ENCODE assay signal across 12 mouse cellular contexts in genomic region chr17:49867321-49868137, GRCm38 (mm10).
DNase-seq lines count a peak whose midpoint lies in the region; ATAC-seq and TF ChIP-seq lines count a peak whose summit lies in the region.
"Had no signal": no experiment of that assay in that cellular context is flagged by ENCODE, and none has a peak within 500 bp of the region (broad histone marks: within the 10 kb centered on the region; RNA-seq: fewer than 3 reads in every experiment).

No protein-coding gene starts in this region.

- no peak for TF ChIP-seq POLR2A in olfactory bulb, adult 2 months (IDR thresholded peaks at IDR 0.05; ENCODE audit: insufficient read depth, low read depth, low read length)

- no peak for DNase-seq in heart, adult 8-10 months (ENCODE audit: low spot score)
- peak; percentile 54 to 62 for DNase-seq in right cerebral cortex, postnatal 10 days (ENCODE audit: low spot score in 2 of 2)
- no peak for DNase-seq in right cerebral cortex, postnatal 14 days
- peak; percentile 31 for DNase-seq in hindbrain, embryonic 14.5 days (ENCODE audit: low spot score)
- no peak for DNase-seq in right cerebral cortex, postnatal 4 days
- DNase-seq in embryo, embryonic 9.5 days (ENCODE audit: extremely low spot score): no peak
- DNase-seq: adrenal gland, adult 8-10 months; kidney, postnatal 25 days; thymus, postnatal 36 days had no signal

- 9% methylated on average over 13 of the region's 13 CpGs for WGBS in heart, embryonic 12.5 days
- 23% methylated on average over 13 of the region's 13 CpGs for WGBS in hindbrain, embryonic 14.5 days
- WGBS in olfactory bulb, adult 2 months: 23% methylated on average over 13 of the region's 13 CpGs

- TF ChIP-seq CTCF in olfactory bulb, adult 2 months (IDR thresholded peaks at IDR 0.05; ENCODE audit: insufficient read depth, low read depth, low read length): no peak

- H3K27ac ChIP-seq in heart, embryonic 12.5 days (ENCODE audit: poor library complexity, severe bottlenecking): no peak overlapping the region
- no peak overlapping the region for H3K27ac ChIP-seq in hindbrain, embryonic 14.5 days
- H3K27ac ChIP-seq in olfactory bulb, adult 2 months (ENCODE audit: insufficient read depth, low read depth, low read length): peak overlapping the region; percentile 67; the same call in 1 of the 2 replicates
- H3K27ac ChIP-seq: limb, embryonic 12.5 days had no signal

- H3K4me2 ChIP-seq in heart, embryonic 12.5 days: peak overlapping the region; percentile 23; the same call in 1 of the 2 replicates
- H3K4me2 ChIP-seq in hindbrain, embryonic 14.5 days (replicated peaks): no peak overlapping the region
- H3K4me2 ChIP-seq: limb, embryonic 12.5 days had no signal

- H3K36me3 ChIP-seq in heart, embryonic 12.5 days: no peaks in the 10 kb centered on the region
- no peaks in the 10 kb centered on the region for H3K36me3 ChIP-seq in hindbrain, embryonic 14.5 days (replicated peaks; ENCODE audit: control insufficient read depth, insufficient read depth)
- H3K36me3 ChIP-seq: limb, embryonic 12.5 days had no signal

- no peak overlapping the region for H3K9ac ChIP-seq in heart, embryonic 12.5 days
- no peak overlapping the region for H3K9ac ChIP-seq in hindbrain, embryonic 14.5 days
- H3K9ac ChIP-seq: limb, embryonic 12.5 days had no signal

- H3K9me3 ChIP-seq in heart, embryonic 12.5 days (replicated peaks): peaks cover 6% of the 10 kb centered on the region; the same call in 1 of the 2 replicates
- no peaks in the 10 kb centered on the region for H3K9me3 ChIP-seq in hindbrain, embryonic 14.5 days (ENCODE audit: control insufficient read depth, low read length)
- H3K9me3 ChIP-seq: limb, embryonic 12.5 days had no signal

- no peak overlapping the region for H3K4me3 ChIP-seq in heart, embryonic 12.5 days
- no peak overlapping the region for H3K4me3 ChIP-seq in hindbrain, embryonic 14.5 days (replicated peaks; ENCODE audit: low read length)
- H3K4me3 ChIP-seq in olfactory bulb, adult 2 months (ENCODE audit: insufficient read depth, low read depth, low read length): no peak overlapping the region
- H3K4me3 ChIP-seq: limb, embryonic 12.5 days had no signal

- peaks cover 13% of the 10 kb centered on the region for H3K4me1 ChIP-seq in heart, embryonic 12.5 days (replicated peaks)
- H3K4me1 ChIP-seq in hindbrain, embryonic 14.5 days (replicated peaks; ENCODE audit: control insufficient read depth, insufficient read depth, low read length): peaks cover 14% of the 10 kb centered on the region; the same call in 1 of the 2 replicates
- peaks cover 16% of the 10 kb centered on the region for H3K4me1 ChIP-seq in olfactory bulb, adult 2 months (ENCODE audit: control insufficient read depth, insufficient read depth, low read length)

- ATAC-seq in heart, embryonic 12.5 days (ENCODE audit: insufficient number of reproducible peaks, low FRiP score): no peak
- peak; percentile 54 for ATAC-seq in hindbrain, embryonic 14.5 days (ENCODE audit: low FRiP score)

- H3K27me3 ChIP-seq in heart, embryonic 12.5 days (replicated peaks): peaks cover 17% of the 10 kb centered on the region
- no peaks in the 10 kb centered on the region for H3K27me3 ChIP-seq in hindbrain, embryonic 14.5 days (ENCODE audit: control insufficient read depth, insufficient read depth, low read length)
- H3K27me3 ChIP-seq: limb, embryonic 12.5 days had no signal

Comparison
In these comparisons a context has a peak if more than half of its experiments do, and no peak if none do; other contexts are left out.
1. DNase-seq: peak in right cerebral cortex, postnatal 10 days (2 of 2) and hindbrain, embryonic 14.5 days (single experiment); none in heart, adult 8-10 months (single experiment), right cerebral cortex, postnatal 14 days (single experiment), right cerebral cortex, postnatal 4 days (single experiment) and embryo, embryonic 9.5 days (single experiment).